Mouse (Mus musculus) kidney, postnatal 0 days (tissue): ENCODE results near the gene Mrps21. TPM values are rescaled to one million over a fixed set of nuclear protein-coding genes. Genes with fewer than 3 reads are reported as not detected.
A peak's percentile ranks its signal among the peaks of the same experiment; 100 is the strongest.

Source experiments
- ATAC-seq: fragments of 200-750 bp; cut with Nextera tagmentation; replicated peaks from 2 replicates; pipeline ENCODE4 v1.8.0; 2017; ENCODE audit warnings: low read depth, moderate number of reproducible peaks, moderate TSS enrichment, moderate library complexity; ENCODE audit not compliant: low FRiP score
- DNase-seq: peaks from one replicate; pipeline ENCODE4 v3.0.0-alpha.2; 2016; ENCODE audit warnings: low spot score
- H3K27ac ChIP-seq: fragments of 300-500 bp; sonication (generic); 2 replicates; pipeline ENCODE4 v1.5.1; 2014; ENCODE audit warnings: mild to moderate bottlenecking
- H3K27me3 ChIP-seq: fragments of 300-500 bp; sonication (generic); 2 replicates; pipeline ENCODE4 v1.6.1; 2014; ENCODE audit warnings: low read length, mixed read lengths; ENCODE audit not compliant: insufficient read depth
- H3K36me3 ChIP-seq: fragments of 300-500 bp; sonication (generic); 2 replicates; pipeline ENCODE4 v1.6.1; 2014; ENCODE audit warnings: low read length, mixed read lengths; ENCODE audit not compliant: insufficient read depth
- H3K4me1 ChIP-seq: fragments of 300-500 bp; sonication (generic); replicated peaks from 2 replicates; pipeline ENCODE4 v1.6.1; 2014; ENCODE audit warnings: antibody characterized with exemption, low read length, mixed read lengths; ENCODE audit not compliant: insufficient read depth
- H3K4me2 ChIP-seq: fragments of 300-500 bp; sonication (generic); 2 replicates; pipeline ENCODE4 v1.6.1; 2014; ENCODE audit warnings: mild to moderate bottlenecking, low read length, moderate library complexity, mixed read lengths
- H3K4me3 ChIP-seq: fragments of 300-500 bp; sonication (generic); replicated peaks from 2 replicates; pipeline ENCODE4 v1.5.1; 2014; ENCODE audit warnings: low read depth, low read length
- H3K9ac ChIP-seq: fragments of 300-500 bp; sonication (generic); 2 replicates; pipeline ENCODE4 v1.6.1; 2014; ENCODE audit warnings: low read depth, low read length
- H3K9me3 ChIP-seq: fragments of 300-500 bp; sonication (generic); replicated peaks from 2 replicates; pipeline ENCODE4 v1.6.1; 2016; ENCODE audit warnings: low read length, inconsistent platforms, mixed read lengths
- CTCF ChIP-seq: IDR thresholded peaks from 2 replicates; pipeline ENCODE4 v1.5.1; 2016; ENCODE audit warnings: antibody characterized with exemption, low read depth, mild to moderate bottlenecking, moderate library complexity
- WGBS: fragments of 180-500 bp; shearing (Covaris S2); extraction: QIAGEN DNeasy Blood & Tissue Kit; methylation state at CpG from one replicate; pipeline ENCODE4 v1.1.7; 2014; 5-methylcytosine and 5-hydroxymethylcytosine counted together
- polyA plus RNA-seq: library from polyadenylated mRNA; unstranded; fragments of >200 nt; fragmentation: Nextera tagmentation; extraction: Ambion mirVana; gene quantifications from 2 replicates; pipeline ENCODE4 v1.2.1, GENCODE M21; 2015

The Mrps21 gene
- polyA plus RNA-seq, 1 experiment from 2014 or later = 494 TPM

GRCm38 (mm10) chr3:95856115-95856514 is 15.2 kb downstream of the Mrps21 start:
- 23% methylated on average over 7 of the region's 7 CpGs for WGBS
- DNase-seq (peak; percentile 49), ATAC-seq (no peak)
- peak overlapping the region; percentile 57 for H3K27ac ChIP-seq
- H3K27me3 ChIP-seq = no peaks in the 10 kb centered on the region
- H3K4me2 ChIP-seq = peak overlapping the region; percentile 87
- H3K9me3 ChIP-seq = no peaks in the 10 kb centered on the region
- H3K9ac ChIP-seq = peak overlapping the region; percentile 92
- no peak for TF ChIP-seq CTCF
- H3K4me3 ChIP-seq = peak overlapping the region; percentile 91
- H3K4me1 ChIP-seq = 0 out of 2 replicates have a peak, but pooled peaks cover 3% of the 10 kb centered on the region
- H3K36me3 ChIP-seq = peaks cover 20% of the 10 kb centered on the region

GRCm38 (mm10) chr3:95855502-95856089 is 15.7 kb downstream of the Mrps21 start, which contains the start of gene Prpf3:
TSS of gene Prpf3 (minus strand) at chr3:95855885.
- peak within 1 kb of the TSS; percentile 91 for H3K4me3 ChIP-seq
- ATAC-seq (peak; percentile 97), DNase-seq (peak; percentile 96)
- peak; percentile 21; the same call in 1 of the 2 replicates for TF ChIP-seq CTCF
- under 1% methylated on average over 56 of the region's 56 CpGs for WGBS
- no peaks in the 10 kb centered on the region for H3K27me3 ChIP-seq
- H3K36me3 ChIP-seq = peaks cover 24% of the 10 kb centered on the region
- H3K4me1 ChIP-seq = 0 out of 2 replicates have a peak, but pooled peaks cover 3% of the 10 kb centered on the region
- H3K9ac ChIP-seq = peak within 1 kb of the TSS; percentile 92
- H3K9me3 ChIP-seq = no peaks in the 10 kb centered on the region
- H3K27ac ChIP-seq = peak within 1 kb of the TSS; percentile 79
- H3K4me2 ChIP-seq = peak within 1 kb of the TSS; percentile 87

- no peaks in the 10 kb centered on the region for H3K9me3 ChIP-seq
- H3K36me3 ChIP-seq = peaks cover 62% of the 10 kb centered on the region
- no peak overlapping the region for H3K4me3 ChIP-seq
- TF ChIP-seq CTCF = no peak
- DNase-seq = no peak
- 97% methylated on average over 8 of the region's 8 CpGs for WGBS
- H3K9ac ChIP-seq = no peak overlapping the region
- H3K27ac ChIP-seq = no peak overlapping the region
- ATAC-seq = no peak
- no peak overlapping the region for H3K4me2 ChIP-seq
- no peaks in the 10 kb centered on the region for H3K27me3 ChIP-seq
- 0 out of 2 replicates have a peak, but pooled peaks cover 3% of the 10 kb centered on the region for H3K4me1 ChIP-seq
Observed at GRCm38 (mm10) chr3:95851317-95851716, 20.0 kb downstream of the Mrps21 start.

- ATAC-seq = no peak
- no peaks in the 10 kb centered on the region for H3K9me3 ChIP-seq
- H3K27me3 ChIP-seq = no peaks in the 10 kb centered on the region
- 83% methylated on average over 4 of the region's 4 CpGs for WGBS
- no peak for TF ChIP-seq CTCF
- H3K27ac ChIP-seq = no peak overlapping the region
- no peak overlapping the region for H3K9ac ChIP-seq
- peaks cover 68% of the 10 kb centered on the region for H3K36me3 ChIP-seq
- no peak overlapping the region for H3K4me3 ChIP-seq
- H3K4me2 ChIP-seq = no peak overlapping the region
- no peak for DNase-seq
- 0 out of 2 replicates have a peak, but pooled peaks cover 3% of the 10 kb centered on the region for H3K4me1 ChIP-seq
Observed at GRCm38 (mm10) chr3:95850611-95851010, 20.7 kb downstream of the Mrps21 start.

- Histone ChIP-seq H3K27ac (no peak overlapping the region), H3K9me3 (no peaks in the 10 kb centered on the region), H3K9ac (no peak overlapping the region), H3K36me3 (peaks cover 63% of the 10 kb centered on the region), H3K4me2 (no peak overlapping the region), H3K4me1 (no peaks in the 10 kb centered on the region), H3K27me3 (no peaks in the 10 kb centered on the region), H3K4me3 (no peak overlapping the region)
- 92% methylated on average over 3 of the region's 3 CpGs for WGBS
- DNase-seq = no peak
- peak; percentile 32; the same call in 1 of the 2 replicates for TF ChIP-seq CTCF
- no peak for ATAC-seq
Observed at GRCm38 (mm10) chr3:95842503-95843214, 28.7 kb downstream of the Mrps21 start.

- no peak for ATAC-seq
- peaks cover 50% of the 10 kb centered on the region for H3K36me3 ChIP-seq
Observed at GRCm38 (mm10) chr3:95839250-95839649, 32.1 kb downstream of the Mrps21 start.

More at GRCm38 (mm10) chr3:95839250-95839649, 32.1 kb downstream of the Mrps21 start:
- Histone ChIP-seq H3K9ac (no peak overlapping the region), H3K27ac (no peak overlapping the region), H3K4me2 (no peak overlapping the region), H3K9me3 (no peaks in the 10 kb centered on the region), H3K4me3 (no peak overlapping the region), H3K27me3 (no peaks in the 10 kb centered on the region), H3K4me1 (no peaks in the 10 kb centered on the region)
- WGBS = 91% methylated on average over 2 of the region's 2 CpGs
- no peak for TF ChIP-seq CTCF
- DNase-seq = no peak
